Mouse (Mus musculus) kidney, postnatal 0 days (tissue): ENCODE data around the gene AC109138.7. TPM values are rescaled to one million over a fixed set of nuclear protein-coding genes. Genes with fewer than 3 reads are reported as not detected.

Experiments
- ATAC-seq: fragments of 200-750 bp; cut with Nextera tagmentation; replicated peaks from 2 replicates; pipeline ENCODE4 v1.8.0; 2017; ENCODE audit warnings: low read depth, moderate number of reproducible peaks, moderate TSS enrichment, moderate library complexity; ENCODE audit not compliant: low FRiP score
- DNase-seq: peaks from one replicate; pipeline ENCODE4 v3.0.0-alpha.2; 2016; ENCODE audit warnings: low spot score
- H3K27ac ChIP-seq: fragments of 300-500 bp; sonication (generic); 2 replicates; pipeline ENCODE4 v1.5.1; 2014; ENCODE audit warnings: mild to moderate bottlenecking
- H3K27me3 ChIP-seq: fragments of 300-500 bp; sonication (generic); 2 replicates; pipeline ENCODE4 v1.6.1; 2014; ENCODE audit warnings: low read length, mixed read lengths; ENCODE audit not compliant: insufficient read depth
- H3K36me3 ChIP-seq: fragments of 300-500 bp; sonication (generic); 2 replicates; pipeline ENCODE4 v1.6.1; 2014; ENCODE audit warnings: low read length, mixed read lengths; ENCODE audit not compliant: insufficient read depth
- H3K4me1 ChIP-seq: fragments of 300-500 bp; sonication (generic); replicated peaks from 2 replicates; pipeline ENCODE4 v1.6.1; 2014; ENCODE audit warnings: antibody characterized with exemption, low read length, mixed read lengths; ENCODE audit not compliant: insufficient read depth
- H3K4me2 ChIP-seq: fragments of 300-500 bp; sonication (generic); 2 replicates; pipeline ENCODE4 v1.6.1; 2014; ENCODE audit warnings: mild to moderate bottlenecking, low read length, moderate library complexity, mixed read lengths
- H3K4me3 ChIP-seq: fragments of 300-500 bp; sonication (generic); replicated peaks from 2 replicates; pipeline ENCODE4 v1.5.1; 2014; ENCODE audit warnings: low read depth, low read length
- H3K9ac ChIP-seq: fragments of 300-500 bp; sonication (generic); 2 replicates; pipeline ENCODE4 v1.6.1; 2014; ENCODE audit warnings: low read depth, low read length
- H3K9me3 ChIP-seq: fragments of 300-500 bp; sonication (generic); replicated peaks from 2 replicates; pipeline ENCODE4 v1.6.1; 2016; ENCODE audit warnings: low read length, inconsistent platforms, mixed read lengths
- CTCF ChIP-seq: IDR thresholded peaks from 2 replicates; pipeline ENCODE4 v1.5.1; 2016; ENCODE audit warnings: antibody characterized with exemption, low read depth, mild to moderate bottlenecking, moderate library complexity
- WGBS: fragments of 180-500 bp; shearing (Covaris S2); extraction: QIAGEN DNeasy Blood & Tissue Kit; methylation state at CpG from one replicate; pipeline ENCODE4 v1.1.7; 2014; 5-methylcytosine and 5-hydroxymethylcytosine counted together
- polyA plus RNA-seq: library from polyadenylated mRNA; unstranded; fragments of >200 nt; fragmentation: Nextera tagmentation; extraction: Ambion mirVana; gene quantifications from 2 replicates; pipeline ENCODE4 v1.2.1, GENCODE M21; 2015

The AC109138.7 gene
- polyA plus RNA-seq, 1 experiment from 2014 or later = not detected

- no peaks in the 10 kb centered on the region for H3K36me3 ChIP-seq
- H3K4me2 ChIP-seq = no peak overlapping the region
- ATAC-seq (no peak), DNase-seq (no peak)
- no peak overlapping the region for H3K9ac ChIP-seq
- H3K27ac ChIP-seq = no peak overlapping the region
- H3K4me3 ChIP-seq = no peak overlapping the region
- H3K4me1 ChIP-seq = no peaks in the 10 kb centered on the region
- TF ChIP-seq CTCF = peak; percentile 55; the same call in 1 of the 2 replicates
- no peaks in the 10 kb centered on the region for H3K9me3 ChIP-seq
- no peaks in the 10 kb centered on the region for H3K27me3 ChIP-seq
- 80% methylated on average over 11 of the region's 11 CpGs for WGBS
These were observed 41.5 kb downstream of the AC109138.7 start for GRCm38 (mm10) chr19:4255583-4256162.

GRCm38 (mm10) chr19:4257216-4257896 lies 43.2 kb downstream of the AC109138.7 start:
- peak overlapping the region; percentile 51 for H3K9ac ChIP-seq
- H3K9me3 ChIP-seq = no peaks in the 10 kb centered on the region
- TF ChIP-seq CTCF = peak; percentile 97
- H3K4me2 ChIP-seq = peak overlapping the region; percentile 91
- 0 out of 2 replicates have a peak overlapping the region, but pooled peaks have one; percentile 31 for H3K27ac ChIP-seq
- WGBS = under 1% methylated on average over 41 of the region's 41 CpGs
- no peaks in the 10 kb centered on the region for H3K4me1 ChIP-seq
- H3K27me3 ChIP-seq = no peaks in the 10 kb centered on the region
- DNase-seq = peak; percentile 97
- H3K4me3 ChIP-seq = peak overlapping the region; percentile 58
- no peaks in the 10 kb centered on the region for H3K36me3 ChIP-seq
- ATAC-seq = peak; percentile 85

- Histone ChIP-seq H3K4me2 (peak overlapping the region; percentile 91), H3K36me3 (no peaks in the 10 kb centered on the region), H3K4me1 (no peaks in the 10 kb centered on the region), H3K27ac (0 out of 2 replicates have a peak overlapping the region, but pooled peaks have one; percentile 31), H3K9me3 (no peaks in the 10 kb centered on the region), H3K27me3 (no peaks in the 10 kb centered on the region), H3K9ac (peak overlapping the region; percentile 44), H3K4me3 (no peak overlapping the region; the same call in 1 of the 2 replicates)
- TF ChIP-seq CTCF = no peak; the same call in 1 of the 2 replicates
- 18% methylated on average over 12 of the region's 12 CpGs for whole genome bisulfite sequencing
- DNase-seq = no peak
- ATAC-seq = peak; percentile 4; the same call in 1 of the 2 replicates
These were observed 43.7 kb downstream of the AC109138.7 start for GRCm38 (mm10) chr19:4257897-4258252.

DNA sequence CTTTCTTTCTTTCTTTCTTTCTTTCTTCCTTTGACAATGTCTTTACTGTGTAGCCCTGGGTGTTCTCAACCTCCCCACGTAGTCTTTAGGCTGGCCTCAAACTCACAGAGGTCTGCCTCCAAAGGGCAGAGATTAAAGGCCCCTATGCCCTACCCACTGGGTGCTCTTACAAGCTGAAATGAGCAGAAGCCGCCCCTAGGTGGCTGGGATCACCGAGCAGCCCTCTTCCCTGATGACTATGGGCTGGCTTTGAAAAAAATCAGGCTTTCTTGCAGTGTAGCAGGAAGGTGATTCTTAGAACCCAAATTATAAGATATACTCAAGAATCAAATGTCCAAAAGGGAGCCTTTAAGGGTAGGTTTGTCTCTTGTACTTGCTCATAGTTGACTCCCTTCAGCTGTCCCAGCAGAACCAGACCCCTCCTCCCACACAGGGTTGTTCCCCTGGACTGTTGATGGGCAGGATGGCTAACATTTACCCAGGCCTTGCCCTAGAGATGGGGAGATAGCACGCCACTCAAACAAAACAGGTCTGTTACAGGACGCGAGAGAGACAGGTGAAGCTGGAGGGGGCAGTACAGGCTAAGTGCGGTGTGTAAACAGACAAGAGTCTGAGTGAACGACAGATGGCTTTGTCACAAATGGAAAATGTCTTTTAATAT lies 47.0 kb downstream of the AC109138.7 start:
- peak; percentile 42; the same call in 1 of the 2 replicates for TF ChIP-seq CTCF
- Histone ChIP-seq H3K27me3 (no peaks in the 10 kb centered on the region), H3K4me2 (no peak overlapping the region), H3K4me1 (no peaks in the 10 kb centered on the region), H3K36me3 (no peaks in the 10 kb centered on the region), H3K9ac (no peak overlapping the region), H3K27ac (no peak overlapping the region), H3K4me3 (no peak overlapping the region), H3K9me3 (no peaks in the 10 kb centered on the region)
- 0 out of 2 replicates have a peak, but pooled peaks have one; percentile 15 for ATAC-seq
- peak; percentile 24 for DNase-seq
- 60% methylated on average over 8 of the region's 8 CpGs for WGBS

- no peaks in the 10 kb centered on the region for H3K9me3 ChIP-seq
- DNase-seq = no peak
- H3K27ac ChIP-seq = no peak overlapping the region
- WGBS = 66% methylated on average over 6 of the region's 6 CpGs
- no peaks in the 10 kb centered on the region for H3K27me3 ChIP-seq
- no peak for ATAC-seq
- H3K4me3 ChIP-seq = no peak overlapping the region
- no peak overlapping the region for H3K4me2 ChIP-seq
- TF ChIP-seq CTCF = no peak
- no peaks in the 10 kb centered on the region for H3K4me1 ChIP-seq
- no peak overlapping the region for H3K9ac ChIP-seq
- no peaks in the 10 kb centered on the region for H3K36me3 ChIP-seq
These were observed 48.6 kb downstream of the AC109138.7 start for GRCm38 (mm10) chr19:4262756-4263155.

DNA sequence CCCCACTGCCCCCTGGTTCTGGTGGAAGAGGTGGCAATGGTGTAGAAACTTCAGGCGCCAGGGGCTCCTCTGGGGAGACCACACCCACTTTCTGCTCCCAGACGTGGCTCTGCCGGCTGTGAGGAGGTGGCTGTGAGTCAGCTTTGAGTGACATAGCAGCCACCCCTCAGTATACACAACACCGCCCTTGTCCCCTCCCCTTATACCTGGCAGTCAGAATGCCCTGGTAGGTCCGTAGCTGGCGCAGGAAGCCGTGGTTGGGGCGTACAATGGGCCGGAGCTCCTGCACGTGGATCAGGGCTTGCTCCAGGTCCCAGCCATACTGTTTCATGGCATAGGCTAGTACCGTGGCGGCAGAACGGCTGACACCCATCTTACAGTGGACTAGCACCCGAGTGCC lies 49.5 kb downstream of the AC109138.7 start:
- 0 out of 2 replicates have a peak, but pooled peaks cover 5% of the 10 kb centered on the region for H3K4me1 ChIP-seq
- no peaks in the 10 kb centered on the region for H3K9me3 ChIP-seq
- TF ChIP-seq CTCF = no peak
- 69% methylated on average over 14 of the region's 14 CpGs for WGBS
- no peaks in the 10 kb centered on the region for H3K27me3 ChIP-seq
- no peak for DNase-seq
- H3K27ac ChIP-seq = no peak overlapping the region
- ATAC-seq = no peak
- no peak overlapping the region for H3K4me2 ChIP-seq
- no peaks in the 10 kb centered on the region for H3K36me3 ChIP-seq
- H3K9ac ChIP-seq = no peak overlapping the region
- H3K4me3 ChIP-seq = no peak overlapping the region
